Mouse (Mus musculus): ENCODE results near the gene Dapl1. TPM values are rescaled to one million over a fixed set of nuclear protein-coding genes. Genes with fewer than 3 reads are reported as not detected.

Gene Dapl1
- polyA plus RNA-seq, 1 experiment from 2014 or later = 3.4 TPM

GRCm38 (mm10) chr2:59462086-59462485 is 22.4 kb upstream of the Dapl1 start:
- no peaks in the 10 kb centered on the region for H3K27me3 ChIP-seq
- ATAC-seq (ENCODE audit: low FRiP score) = no peak
- no peak overlapping the region for H3K27ac ChIP-seq
- 88% methylated on average over 6 of the region's 6 CpGs for WGBS
- H3K4me2 ChIP-seq (replicated peaks) = no peak overlapping the region
- no peak overlapping the region for H3K4me3 ChIP-seq
- no peaks in the 10 kb centered on the region for H3K4me1 ChIP-seq
- 0 out of 2 replicates have a peak, but pooled peaks cover 2% of the 10 kb centered on the region for H3K9me3 ChIP-seq (replicated peaks)
- no peaks in the 10 kb centered on the region for H3K36me3 ChIP-seq
- no peak overlapping the region for H3K9ac ChIP-seq

GRCm38 (mm10) chr2:59463428-59464182 is 20.8 kb upstream of the Dapl1 start:
- H3K36me3 ChIP-seq = no peaks in the 10 kb centered on the region
- H3K27me3 ChIP-seq = no peaks in the 10 kb centered on the region
- H3K27ac ChIP-seq = no peak overlapping the region
- H3K4me3 ChIP-seq = no peak overlapping the region
- no peak for ATAC-seq (ENCODE audit: low FRiP score)
- H3K9me3 ChIP-seq (replicated peaks) = 0 out of 2 replicates have a peak, but pooled peaks cover 2% of the 10 kb centered on the region
- no peak overlapping the region for H3K9ac ChIP-seq
- H3K4me2 ChIP-seq (replicated peaks) = no peak overlapping the region
- 76% methylated on average over 12 of the region's 12 CpGs for WGBS
- no peaks in the 10 kb centered on the region for H3K4me1 ChIP-seq

GRCm38 (mm10) chr2:59465671-59466070 is 18.8 kb upstream of the Dapl1 start:
- ATAC-seq (ENCODE audit: low FRiP score) = no peak
- no peak overlapping the region for H3K27ac ChIP-seq

GRCm38 (mm10) chr2:59466358-59466757 is 18.1 kb upstream of the Dapl1 start:
- no peak overlapping the region for H3K4me3 ChIP-seq
- H3K4me1 ChIP-seq = no peaks in the 10 kb centered on the region
- no peak overlapping the region for H3K9ac ChIP-seq
- no peak overlapping the region for H3K27ac ChIP-seq
- no peak for ATAC-seq (ENCODE audit: low FRiP score)
- 80% methylated on average over 5 of the region's 5 CpGs for WGBS
- H3K9me3 ChIP-seq (replicated peaks) = no peaks in the 10 kb centered on the region
- no peaks in the 10 kb centered on the region for H3K27me3 ChIP-seq
- H3K36me3 ChIP-seq = no peaks in the 10 kb centered on the region
- H3K4me2 ChIP-seq (replicated peaks) = no peak overlapping the region

More at GRCm38 (mm10) chr2:59465671-59466070, 18.8 kb upstream of the Dapl1 start:
- no peaks in the 10 kb centered on the region for H3K27me3 ChIP-seq
- no peaks in the 10 kb centered on the region for H3K4me1 ChIP-seq
- H3K36me3 ChIP-seq = no peaks in the 10 kb centered on the region
- 41% methylated on average over 5 of the region's 5 CpGs for WGBS
- H3K4me3 ChIP-seq = no peak overlapping the region
- no peaks in the 10 kb centered on the region for H3K9me3 ChIP-seq (replicated peaks)
- no peak overlapping the region for H3K4me2 ChIP-seq (replicated peaks)
- no peak overlapping the region for H3K9ac ChIP-seq

GRCm38 (mm10) chr2:59467085-59467484 is 17.4 kb upstream of the Dapl1 start:
- no peak overlapping the region for H3K4me2 ChIP-seq (replicated peaks)
- H3K9ac ChIP-seq = no peak overlapping the region
- no peak overlapping the region for H3K27ac ChIP-seq
- no peaks in the 10 kb centered on the region for H3K27me3 ChIP-seq
- H3K4me3 ChIP-seq = no peak overlapping the region
- ATAC-seq (ENCODE audit: low FRiP score) = no peak
- WGBS = 61% methylated on average over 4 of the region's 4 CpGs
- no peaks in the 10 kb centered on the region for H3K9me3 ChIP-seq (replicated peaks)
- no peaks in the 10 kb centered on the region; the same call in 1 of the 2 replicates for H3K4me1 ChIP-seq
- H3K36me3 ChIP-seq = no peaks in the 10 kb centered on the region

GRCm38 (mm10) chr2:59467976-59468375 is 16.5 kb upstream of the Dapl1 start:
- no peaks in the 10 kb centered on the region for H3K36me3 ChIP-seq
- H3K4me1 ChIP-seq = no peaks in the 10 kb centered on the region; the same call in 1 of the 2 replicates
- no peak overlapping the region for H3K9ac ChIP-seq
- no peaks in the 10 kb centered on the region for H3K9me3 ChIP-seq (replicated peaks)
- WGBS = 87% methylated on average over 6 of the region's 6 CpGs
- H3K4me3 ChIP-seq = no peak overlapping the region
- H3K4me2 ChIP-seq (replicated peaks) = no peak overlapping the region
- no peak for ATAC-seq (ENCODE audit: low FRiP score)
- no peak overlapping the region for H3K27ac ChIP-seq
- H3K27me3 ChIP-seq = no peaks in the 10 kb centered on the region

- Histone ChIP-seq H3K4me2 (replicated peaks) (no peak overlapping the region), H3K4me3 (no peak overlapping the region), H3K9me3 (replicated peaks) (no peaks in the 10 kb centered on the region), H3K27me3 (no peaks in the 10 kb centered on the region), H3K9ac (no peak overlapping the region), H3K27ac (0 out of 2 replicates have a peak overlapping the region, but pooled peaks have one; percentile 12), H3K4me1 (no peaks in the 10 kb centered on the region; the same call in 1 of the 2 replicates), H3K36me3 (no peaks in the 10 kb centered on the region)
- ATAC-seq (ENCODE audit: low FRiP score) = no peak
- WGBS = 58% methylated on average over 8 of the region's 8 CpGs
Observed at GRCm38 (mm10) chr2:59469590-59470245, 14.7 kb upstream of the Dapl1 start.

GRCm38 (mm10) chr2:59470326-59471031 is 14.0 kb upstream of the Dapl1 start:
- no peaks in the 10 kb centered on the region for H3K9me3 ChIP-seq (replicated peaks)
- no peak overlapping the region for H3K4me3 ChIP-seq
- no peak overlapping the region for H3K9ac ChIP-seq
- 61% methylated on average over 11 of the region's 11 CpGs for WGBS
- ATAC-seq (ENCODE audit: low FRiP score) = no peak
- H3K27me3 ChIP-seq = no peaks in the 10 kb centered on the region
- H3K4me2 ChIP-seq (replicated peaks) = no peak overlapping the region
- H3K36me3 ChIP-seq = no peaks in the 10 kb centered on the region
- 0 out of 2 replicates have a peak overlapping the region, but pooled peaks have one; percentile 12 for H3K27ac ChIP-seq
- H3K4me1 ChIP-seq = no peaks in the 10 kb centered on the region; the same call in 1 of the 2 replicates

- WGBS = 53% methylated on average over 15 of the region's 15 CpGs
- no peaks in the 10 kb centered on the region for H3K36me3 ChIP-seq
- H3K4me1 ChIP-seq = no peaks in the 10 kb centered on the region; the same call in 1 of the 2 replicates
- no peak overlapping the region for H3K4me2 ChIP-seq (replicated peaks)
- no peak for ATAC-seq (ENCODE audit: low FRiP score)
- H3K27me3 ChIP-seq = no peaks in the 10 kb centered on the region
- no peak overlapping the region for H3K27ac ChIP-seq
- H3K9ac ChIP-seq = no peak overlapping the region
- H3K9me3 ChIP-seq (replicated peaks) = no peaks in the 10 kb centered on the region
- H3K4me3 ChIP-seq = no peak overlapping the region
Observed at GRCm38 (mm10) chr2:59471051-59471948, 13.2 kb upstream of the Dapl1 start.

- no peak overlapping the region for H3K9ac ChIP-seq
- 95% methylated on average over 4 of the region's 4 CpGs for WGBS
- H3K27ac ChIP-seq = no peak overlapping the region
- no peaks in the 10 kb centered on the region; the same call in 1 of the 2 replicates for H3K4me1 ChIP-seq
- no peak overlapping the region for H3K4me3 ChIP-seq
- no peak overlapping the region for H3K4me2 ChIP-seq (replicated peaks)
- H3K9me3 ChIP-seq (replicated peaks) = no peaks in the 10 kb centered on the region
- no peaks in the 10 kb centered on the region for H3K27me3 ChIP-seq
- H3K36me3 ChIP-seq = no peaks in the 10 kb centered on the region
- ATAC-seq (ENCODE audit: low FRiP score) = no peak
Observed at GRCm38 (mm10) chr2:59474336-59474735, 10.1 kb upstream of the Dapl1 start.

- WGBS = 65% methylated on average over 2 of the region's 2 CpGs
- Histone ChIP-seq H3K4me3 (no peak overlapping the region), H3K9me3 (replicated peaks) (no peaks in the 10 kb centered on the region), H3K4me1 (peaks cover 5% of the 10 kb centered on the region; the same call in 1 of the 2 replicates), H3K4me2 (replicated peaks) (no peak overlapping the region), H3K27ac (no peak overlapping the region), H3K36me3 (no peaks in the 10 kb centered on the region), H3K9ac (no peak overlapping the region), H3K27me3 (0 out of 2 replicates have a peak, but pooled peaks cover 2% of the 10 kb centered on the region)
- no peak for ATAC-seq (ENCODE audit: low FRiP score)
Observed at GRCm38 (mm10) chr2:59485080-59485479, 627 bp downstream of the Dapl1 start.
